Mouse (Mus musculus) forebrain, embryonic 16.5 days (tissue): ENCODE data around the gene Syn2. TPM values are rescaled to one million over a fixed set of nuclear protein-coding genes. Genes with fewer than 3 reads are reported as not detected.

ENCODE experiments used
- ATAC-seq: fragments of 200-750 bp; cut with Nextera tagmentation; 2 replicates; pipeline ENCODE4 v1.8.0; 2017; ENCODE audit warnings: mild to moderate bottlenecking, moderate library complexity
- H3K27ac ChIP-seq: fragments of 300-500 bp; sonication (generic); 2 replicates; pipeline ENCODE4 v1.5.1; 2014; ENCODE audit warnings: low read length, control low read depth
- H3K27me3 ChIP-seq: fragments of 300-500 bp; sonication (generic); replicated peaks from 2 replicates; pipeline ENCODE4 v1.6.1; 2014; ENCODE audit warnings: low read length; ENCODE audit not compliant: control insufficient read depth, insufficient read depth
- H3K36me3 ChIP-seq: fragments of 300-500 bp; sonication (generic); 2 replicates; pipeline ENCODE4 v1.6.1; 2014; ENCODE audit not compliant: control insufficient read depth, insufficient read depth
- H3K4me1 ChIP-seq: fragments of 300-500 bp; sonication (generic); replicated peaks from 2 replicates; pipeline ENCODE4 v1.6.1; 2014; ENCODE audit warnings: low read length; ENCODE audit not compliant: control insufficient read depth, insufficient read depth
- H3K4me2 ChIP-seq: fragments of 300-500 bp; sonication (generic); 2 replicates; pipeline ENCODE4 v1.6.1; 2014; ENCODE audit warnings: mild to moderate bottlenecking, low read length, control low read depth
- H3K4me3 ChIP-seq: fragments of 300-500 bp; sonication (generic); replicated peaks from 2 replicates; pipeline ENCODE4 v1.5.1; 2014; ENCODE audit warnings: mild to moderate bottlenecking, low read length, control low read depth
- H3K9ac ChIP-seq: fragments of 300-500 bp; sonication (generic); replicated peaks from 2 replicates; pipeline ENCODE4 v1.6.1; 2014; ENCODE audit warnings: low read depth, low read length, control low read depth
- H3K9me3 ChIP-seq: fragments of 300-500 bp; sonication (generic); 2 replicates; pipeline ENCODE4 v1.6.1; 2016; ENCODE audit warnings: low read length; ENCODE audit not compliant: control insufficient read depth
- WGBS: fragments of 180-500 bp; shearing (Covaris S2); extraction: QIAGEN DNeasy Blood & Tissue Kit; methylation state at CpG from one replicate; pipeline ENCODE4 v1.1.7; 2014; 5-methylcytosine and 5-hydroxymethylcytosine counted together
- polyA plus RNA-seq: library from polyadenylated mRNA; unstranded; fragments of >200 nt; fragmentation: Nextera tagmentation; extraction: Ambion mirVana; gene quantifications from 2 replicates; pipeline ENCODE4 v1.2.1, GENCODE M21; 2015

Gene Syn2
- polyA plus RNA-seq, 1 experiment from 2014 or later, result 37.1 TPM

DNA sequence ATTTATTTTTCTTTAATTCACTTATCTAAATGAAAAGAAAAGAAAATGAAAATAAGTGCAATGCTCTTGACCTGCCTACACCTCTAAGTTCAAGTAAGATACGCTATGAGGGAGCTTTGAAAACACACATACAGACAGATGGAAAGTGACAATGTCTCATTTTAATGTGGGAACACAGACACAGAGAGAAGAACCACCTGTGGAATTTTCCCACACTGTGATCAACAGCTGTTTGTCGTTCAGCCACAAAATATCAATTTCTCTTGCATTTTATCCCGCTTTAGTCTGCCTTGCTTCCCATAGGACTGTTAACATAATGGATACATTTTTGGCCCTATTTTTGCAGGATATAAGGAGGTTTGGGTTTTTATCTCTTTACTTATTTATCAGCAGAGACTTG, 76.1 kb downstream of the Syn2 start:
- Histone ChIP-seq H3K4me3 (no peak overlapping the region), H3K27me3 (no peaks in the 10 kb centered on the region), H3K36me3 (no peaks in the 10 kb centered on the region), H3K27ac (no peak overlapping the region), H3K9me3 (no peaks in the 10 kb centered on the region), H3K4me2 (no peak overlapping the region), H3K4me1 (no peaks in the 10 kb centered on the region), H3K9ac (no peak overlapping the region)
- WGBS, result 89% methylated on average over 3 of the region's 3 CpGs
- ATAC-seq, result no peak

DNA sequence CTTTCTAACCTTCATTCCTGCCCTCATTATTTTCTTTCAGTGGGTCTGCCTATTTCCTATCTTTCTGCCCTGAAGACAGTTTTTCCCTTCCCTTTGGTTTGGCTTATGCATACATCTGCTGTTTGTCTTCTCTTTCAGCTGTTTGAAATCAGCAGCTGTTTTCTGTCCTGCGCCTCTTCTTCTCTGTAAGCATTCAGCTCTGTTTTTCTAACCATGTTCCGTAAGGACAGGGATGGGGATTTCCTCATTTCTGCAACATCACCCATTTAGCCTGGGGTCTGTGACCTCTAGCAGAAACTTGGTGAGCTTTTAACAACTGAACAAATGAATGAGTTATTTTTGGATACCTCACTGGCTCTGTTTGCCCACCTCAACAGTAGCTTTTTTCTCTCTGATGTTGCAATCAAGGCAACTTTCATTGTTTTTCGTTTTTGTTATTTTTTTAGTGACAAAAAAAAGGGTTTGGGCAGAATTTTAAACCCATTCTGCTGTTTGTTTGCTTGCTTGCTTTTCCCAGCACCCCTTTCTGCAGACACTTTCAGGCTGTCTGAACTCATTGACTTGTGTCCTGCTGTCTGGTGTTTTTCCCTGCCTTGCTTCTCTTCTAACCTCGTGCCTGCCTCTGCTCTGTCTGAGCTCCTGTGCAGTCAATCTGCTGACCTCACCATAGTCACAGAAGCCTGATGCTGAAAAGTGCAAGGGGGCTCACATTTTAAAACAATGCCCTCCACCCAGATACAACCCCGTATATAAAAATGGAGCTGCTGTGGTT, 77.6 kb downstream of the Syn2 start:
- Histone ChIP-seq H3K4me2 (no peak overlapping the region), H3K4me1 (no peaks in the 10 kb centered on the region), H3K27ac (no peak overlapping the region), H3K27me3 (no peaks in the 10 kb centered on the region), H3K9ac (no peak overlapping the region), H3K36me3 (no peaks in the 10 kb centered on the region), H3K9me3 (no peaks in the 10 kb centered on the region), H3K4me3 (no peak overlapping the region)
- no peak for ATAC-seq
- 64% methylated on average over 5 of the region's 5 CpGs for WGBS

- Histone ChIP-seq H3K36me3 (no peaks in the 10 kb centered on the region), H3K27ac (no peak overlapping the region), H3K4me1 (no peaks in the 10 kb centered on the region), H3K4me2 (no peak overlapping the region), H3K4me3 (no peak overlapping the region), H3K9ac (no peak overlapping the region), H3K9me3 (no peaks in the 10 kb centered on the region), H3K27me3 (no peaks in the 10 kb centered on the region)
- no peak for ATAC-seq
- WGBS, result 59% methylated on average over 5 of the region's 5 CpGs
These were observed 78.4 kb downstream of the Syn2 start for GRCm38 (mm10) chr6:115213129-115213528.

DNA sequence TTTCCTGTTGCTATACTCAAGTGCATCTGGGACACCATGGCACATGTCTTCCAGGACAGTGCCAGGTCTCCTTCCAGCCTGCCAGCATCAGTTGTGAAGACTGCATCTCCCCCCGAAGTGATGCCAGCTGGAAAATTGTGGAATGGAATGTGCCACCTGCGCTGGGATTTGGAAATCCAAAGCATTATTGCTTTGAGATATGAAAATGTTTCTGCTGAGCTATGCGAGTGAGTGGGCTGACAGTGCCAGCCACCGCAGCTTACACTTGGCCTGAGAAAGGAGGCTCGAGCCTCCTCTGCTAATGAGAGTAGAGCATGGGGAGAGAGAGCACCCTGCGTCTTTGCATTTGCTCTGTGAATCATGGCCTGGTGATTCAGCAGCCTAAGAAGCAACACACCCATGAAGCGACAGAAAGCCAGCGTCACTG, 86.5 kb downstream of the Syn2 start:
- 59% methylated on average over 8 of the region's 8 CpGs for WGBS
- no peak overlapping the region for H3K27ac ChIP-seq
- no peaks in the 10 kb centered on the region for H3K27me3 ChIP-seq
- peaks cover 13% of the 10 kb centered on the region; the same call in 1 of the 2 replicates for H3K4me1 ChIP-seq
- peak; percentile 40; the same call in 1 of the 2 replicates for ATAC-seq
- H3K9me3 ChIP-seq, result no peaks in the 10 kb centered on the region
- H3K9ac ChIP-seq, result no peak overlapping the region
- no peaks in the 10 kb centered on the region for H3K36me3 ChIP-seq
- no peak overlapping the region for H3K4me2 ChIP-seq
- no peak overlapping the region for H3K4me3 ChIP-seq

GRCm38 (mm10) chr6:115225519-115225918, 90.8 kb downstream of the Syn2 start:
- Histone ChIP-seq H3K9ac (no peak overlapping the region), H3K36me3 (no peaks in the 10 kb centered on the region), H3K9me3 (no peaks in the 10 kb centered on the region), H3K27me3 (no peaks in the 10 kb centered on the region), H3K27ac (no peak overlapping the region), H3K4me1 (peaks cover 13% of the 10 kb centered on the region; the same call in 1 of the 2 replicates), H3K4me2 (no peak overlapping the region), H3K4me3 (no peak overlapping the region)
- 26% methylated on average over 3 of the region's 3 CpGs for WGBS
- peak; percentile 52 for ATAC-seq

DNA sequence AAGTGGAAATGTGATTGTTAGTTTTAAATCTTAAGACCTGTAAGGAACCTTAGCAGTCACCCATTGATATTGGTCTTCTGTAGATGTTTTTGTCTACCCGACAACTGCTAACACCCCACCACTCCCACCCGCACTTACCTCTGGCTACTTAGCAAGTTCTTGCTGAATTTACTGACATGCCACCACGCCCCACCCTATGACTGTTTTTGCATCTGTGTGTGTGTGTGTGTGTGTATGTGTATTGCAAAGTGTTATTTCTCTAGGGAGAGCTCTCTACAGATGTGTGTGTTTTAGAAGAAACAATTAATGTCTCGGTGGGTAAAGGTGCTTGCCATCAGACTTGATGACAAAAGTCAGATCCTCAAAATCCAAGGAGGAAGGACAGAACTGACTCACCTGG, 92.3 kb downstream of the Syn2 start, which contains the start of gene Gm17482:
Gene Gm17482 (plus strand): TSS at position 301 of the 400 bp plus-strand sequence.
- Histone ChIP-seq H3K9ac (no peak within 1 kb of the TSS), H3K9me3 (no peaks in the 10 kb centered on the region), H3K27ac (no peak within 1 kb of the TSS), H3K4me2 (no peak within 1 kb of the TSS), H3K27me3 (no peaks in the 10 kb centered on the region), H3K4me1 (peaks cover 6% of the 10 kb centered on the region; the same call in 1 of the 2 replicates), H3K4me3 (no peak within 1 kb of the TSS), H3K36me3 (no peaks in the 10 kb centered on the region)
- no peak for ATAC-seq
- WGBS, result 74% methylated on average over 4 of the region's 4 CpGs

DNA sequence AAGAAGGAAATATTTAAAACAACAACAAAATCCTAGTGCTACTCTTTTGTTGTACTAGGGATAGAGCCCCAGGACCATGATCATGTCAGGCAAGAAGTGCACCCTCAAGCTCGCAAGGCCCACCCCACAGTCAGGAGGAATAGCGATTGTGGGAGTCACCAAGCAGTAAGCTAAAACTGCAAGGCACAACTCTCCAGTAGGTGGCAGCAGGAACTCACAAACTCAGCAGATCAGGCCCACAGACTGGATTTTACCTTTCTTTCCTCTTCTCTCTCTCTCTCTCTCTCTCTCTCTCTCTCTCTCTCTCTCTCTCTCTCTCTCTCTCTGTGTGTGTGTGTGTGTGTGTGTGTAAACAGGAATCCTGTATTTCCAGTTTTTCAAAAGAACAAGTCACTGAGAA, 92.8 kb downstream of the Syn2 start:
- Histone ChIP-seq H3K9me3 (no peaks in the 10 kb centered on the region), H3K4me2 (no peak overlapping the region), H3K27me3 (no peaks in the 10 kb centered on the region), H3K4me1 (peaks cover 3% of the 10 kb centered on the region; the same call in 1 of the 2 replicates), H3K9ac (no peak overlapping the region), H3K27ac (no peak overlapping the region), H3K4me3 (no peak overlapping the region), H3K36me3 (no peaks in the 10 kb centered on the region)
- 2% methylated on average over 2 of the region's 2 CpGs for WGBS
- peak; percentile 70 for ATAC-seq

DNA sequence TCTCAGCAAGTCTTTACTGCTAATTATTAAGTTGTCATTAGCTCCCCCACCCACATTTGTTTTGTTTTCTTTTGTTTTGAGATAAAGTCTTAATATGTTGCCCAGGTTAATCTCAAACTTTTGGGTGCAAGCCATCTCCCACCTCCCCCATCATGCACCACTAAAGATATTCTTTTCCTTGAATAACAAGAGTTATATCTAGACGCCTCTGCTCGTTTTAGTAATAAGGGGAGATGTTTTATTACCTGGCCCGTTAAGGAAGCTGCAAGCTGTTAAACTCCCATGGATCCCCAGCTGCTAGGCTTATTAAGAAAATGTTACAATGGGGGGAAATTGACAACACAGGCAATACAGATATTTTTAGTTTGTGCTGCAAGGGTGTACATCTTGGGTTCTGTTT, 95.9 kb downstream of the Syn2 start:
- no peak for ATAC-seq
- no peak overlapping the region for H3K27ac ChIP-seq
- no peaks in the 10 kb centered on the region for H3K27me3 ChIP-seq
- H3K4me2 ChIP-seq, result no peak overlapping the region
- H3K9me3 ChIP-seq, result no peaks in the 10 kb centered on the region
- no peak overlapping the region for H3K9ac ChIP-seq
- no peak overlapping the region for H3K4me3 ChIP-seq
- H3K4me1 ChIP-seq, result no peaks in the 10 kb centered on the region; the same call in 1 of the 2 replicates
- H3K36me3 ChIP-seq, result no peaks in the 10 kb centered on the region
- WGBS, result 58% methylated on average over 3 of the region's 3 CpGs

GRCm38 (mm10) chr6:115231836-115232235, 97.1 kb downstream of the Syn2 start:
- Histone ChIP-seq H3K4me2 (no peak overlapping the region), H3K27me3 (no peaks in the 10 kb centered on the region), H3K9me3 (no peaks in the 10 kb centered on the region), H3K4me3 (no peak overlapping the region), H3K9ac (no peak overlapping the region), H3K4me1 (no peaks in the 10 kb centered on the region), H3K36me3 (no peaks in the 10 kb centered on the region), H3K27ac (no peak overlapping the region)
- WGBS, result 78% methylated on average over 4 of the region's 4 CpGs
- ATAC-seq, result no peak
